Mouse (Mus musculus) ES-E14 (cell line): Measurements from ENCODE around the gene Gpr27. TPM values are rescaled to one million over a fixed set of nuclear protein-coding genes. Genes with fewer than 3 reads are reported as not detected.

ENCODE experiments used
- DNase-seq: peaks from one replicate; pipeline ENCODE4 v3.0.0-alpha.2; 2013; ENCODE audit warnings: low read depth, low spot score
- H3K27ac ChIP-seq: 2 replicates; pipeline ENCODE4 v1.5.1; 2012; ENCODE audit warnings: low read depth, mild to moderate bottlenecking, low read length, moderate library complexity, mixed read lengths; ENCODE audit not compliant: poor library complexity, insufficient read depth, severe bottlenecking
- H3K36me3 ChIP-seq: 2 replicates; pipeline ENCODE4 v1.6.1; 2012; ENCODE audit warnings: mild to moderate bottlenecking, low read length, moderate library complexity, mixed read lengths; ENCODE audit not compliant: control insufficient read depth, poor library complexity, insufficient read depth, severe bottlenecking
- H3K4me1 ChIP-seq, 2 experiments: fragments of 150-350 bp in 1 of 2; sonication (generic) in 1 of 2; 2 replicates each; pipeline ENCODE4 v1.6.1; 2012; ENCODE audit warnings: low read length in 2 of 2, mild to moderate bottlenecking in 1 of 2, mixed read lengths in 1 of 2; ENCODE audit not compliant: control insufficient read depth in 2 of 2, insufficient read depth in 2 of 2, poor library complexity in 1 of 2
- H3K4me3 ChIP-seq, 2 experiments: fragments of 150-350 bp in 1 of 2; sonication (generic) in 1 of 2; 2 replicates each; pipeline ENCODE4 v1.5.1; 2012; ENCODE audit warnings: low read length in 2 of 2, low read depth in 1 of 2, mild to moderate bottlenecking in 1 of 2, mixed read lengths in 1 of 2; ENCODE audit not compliant: insufficient read depth in 1 of 2, poor library complexity in 1 of 2, severe bottlenecking in 1 of 2
- H3K9ac ChIP-seq: 2 replicates; pipeline ENCODE4 v1.6.1; 2012; ENCODE audit warnings: low read depth, mild to moderate bottlenecking, low read length, mixed read lengths; ENCODE audit not compliant: poor library complexity, insufficient read depth, severe bottlenecking
- H3K9me3 ChIP-seq: fragments of 150-350 bp; sonication (generic); 2 replicates; pipeline ENCODE4 v1.6.1; 2012; ENCODE audit warnings: low read depth, mild to moderate bottlenecking, low read length; ENCODE audit not compliant: control insufficient read depth, insufficient read depth
- HCFC1 ChIP-seq: IDR thresholded peaks from 2 replicates; pipeline ENCODE4 v1.6.1; 2012; ENCODE audit warnings: low read length, inconsistent platforms, borderline replicate concordance; ENCODE audit not compliant: insufficient read depth
- ZC3H11A ChIP-seq: IDR thresholded peaks from 2 replicates; pipeline ENCODE4 v1.6.1; 2012; ENCODE audit warnings: low read depth, mild to moderate bottlenecking, inconsistent platforms, low read length, borderline replicate concordance
- in situ Hi-C, 2 experiments: fragments of 600-800 bp; cut with MboI; formaldehyde crosslinking; loops; one replicate each; pipeline ENCODE4 v1.15.1; 2025; ENCODE audit warnings: low sequenced_read_pairs in 2 of 2, inconsistent platforms in 1 of 2; ENCODE audit not compliant: unreplicated experiment in 2 of 2
- total RNA-seq: library from RNA; depleted of rRNA; stranded (reverse); fragments of 300-350 nt; gene quantifications from 2 replicates; pipeline ENCODE4 v1.2.3, GENCODE M21; 2012; rRNA removed

Gene Gpr27
- total RNA-seq, 1 experiment: 1.7 TPM

DNA sequence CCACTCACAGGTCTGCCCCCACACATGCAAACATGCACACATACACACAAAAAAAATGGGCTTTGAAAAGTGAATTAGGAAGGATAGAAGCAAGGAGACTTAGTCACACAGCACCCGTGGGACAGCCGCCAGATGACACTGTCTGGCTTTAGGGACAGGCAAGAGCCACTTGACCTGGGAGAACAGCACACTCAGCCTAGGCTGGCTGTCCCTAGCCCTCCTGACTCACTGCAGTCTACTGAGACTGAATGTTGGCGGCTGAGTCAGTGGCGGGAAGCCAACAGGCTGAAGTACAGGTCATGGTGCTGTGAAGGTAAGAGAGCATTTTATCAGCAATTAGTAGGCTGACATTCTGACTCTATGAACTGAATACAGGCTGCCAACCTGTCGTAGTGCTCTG is 42.2 kb downstream of the Gpr27 start:
- Histone ChIP-seq H3K27ac (no peak overlapping the region), H3K36me3 (no peaks in the 10 kb centered on the region)

DNA sequence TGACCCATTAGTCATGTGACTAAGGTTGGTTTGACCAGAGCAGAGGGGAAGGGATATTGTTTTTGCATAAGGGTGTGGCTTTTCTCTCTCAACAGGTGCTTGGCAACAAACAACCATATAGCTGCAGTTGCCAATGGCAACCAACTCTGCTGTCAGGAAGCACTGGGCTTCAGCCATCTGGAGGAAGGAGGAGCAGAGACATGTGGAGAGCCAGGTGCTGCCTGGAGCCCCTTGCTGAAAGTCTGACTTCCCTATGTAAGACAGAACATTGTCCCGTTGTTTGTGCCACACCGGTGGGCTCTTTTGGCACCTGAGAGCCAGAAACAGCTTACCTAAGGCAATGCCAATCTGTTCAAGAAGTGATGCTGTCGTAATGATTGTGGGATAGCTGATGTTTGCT is 50.4 kb downstream of the Gpr27 start:
- in situ Hi-C loops: no loop called here

More for the DNA sequence above, 42.2 kb downstream of the Gpr27 start:
- no peak for TF ChIP-seq HCFC1
- no peaks in the 10 kb centered on the region for H3K4me1 ChIP-seq
- no peaks in the 10 kb centered on the region for H3K9me3 ChIP-seq
- DNase-seq: no peak
- H3K4me3 ChIP-seq: no peak overlapping the region
- in situ Hi-C loops: no loop called here
- no peak overlapping the region for H3K9ac ChIP-seq

More for the DNA sequence above, 50.4 kb downstream of the Gpr27 start:
- peak; percentile 40 for DNase-seq
- Histone ChIP-seq H3K36me3 (no peaks in the 10 kb centered on the region), H3K4me3 (no peak overlapping the region), H3K9ac (no peak overlapping the region), H3K27ac (no peak overlapping the region), H3K4me1 (peaks cover 3 to 6% of the 10 kb centered on the region in 2 experiments), H3K9me3 (no peaks in the 10 kb centered on the region)
- TF ChIP-seq ZC3H11A: no peak

Other genes with a start within 250 kb of the Gpr27 start
- 70.0 and 108 TPM in 2 replicates for gene Foxp1, start 170.0 kb upstream of the Gpr27 start, total RNA-seq
- gene Eif4e3, start 25.9 kb upstream of the Gpr27 start, total RNA-seq: 0.48 and 1.4 TPM in 2 replicates
- gene Gm20696, start 25.9 kb upstream of the Gpr27 start, total RNA-seq: 0.58 and 0.74 TPM in 2 replicates
- not detected in 2 replicates for gene Prok2, start 33.7 kb downstream of the Gpr27 start, total RNA-seq